Mouse (Mus musculus): Measurements from ENCODE around the gene Klhdc1. TPM values are rescaled to one million over a fixed set of nuclear protein-coding genes. Genes with fewer than 3 reads are reported as not detected.
A peak's percentile ranks its signal among the peaks of the same experiment; 100 is the strongest.

The Klhdc1 gene
- 1.2 and 1.4 TPM in 2 replicates for polyA plus RNA-seq (2012; rRNA removed)

GRCm38 (mm10) chr12:69240876-69241275 lies at the start of gene Klhdc1:
Gene Klhdc1, plus strand, starts transcription at chr12:69241176.
- no peak within 1 kb of the TSS for H3K27ac ChIP-seq (ENCODE audit: control insufficient read depth, insufficient read depth, low read length)
- DNase-seq = no peak
- H3K27me3 ChIP-seq (ENCODE audit: control insufficient read depth, insufficient read depth, low read length) = no peaks in the 10 kb centered on the region
- TF ChIP-seq POLR2A (IDR thresholded peaks at IDR 0.05; ENCODE audit: control insufficient read depth, extremely low read depth, insufficient read depth, low read length, poor library complexity) (no peak), CTCF (IDR thresholded peaks at IDR 0.05; ENCODE audit: borderline replicate concordance, control insufficient read depth, extremely low read depth, insufficient read depth, low read length, poor library complexity) (no peak)
- H3K4me3 ChIP-seq (ENCODE audit: control insufficient read depth, insufficient read depth, low read length) = peak within 1 kb of the TSS; percentile 74
- no peaks in the 10 kb centered on the region for H3K4me1 ChIP-seq (replicated peaks; ENCODE audit: control insufficient read depth, insufficient read depth, low read length)
- 63% methylated on average over 6 of the region's 6 CpGs for WGBS
- no peaks in the 10 kb centered on the region for H3K36me3 ChIP-seq (ENCODE audit: control insufficient read depth, insufficient read depth, low read length)

GRCm38 (mm10) chr12:69191396-69191795 lies 49.6 kb upstream of the Klhdc1 start:
- peaks cover 15% of the 10 kb centered on the region; the same call in 1 of the 2 replicates for H3K36me3 ChIP-seq (ENCODE audit: control insufficient read depth, insufficient read depth, low read length)
- no peaks in the 10 kb centered on the region for H3K27me3 ChIP-seq (ENCODE audit: control insufficient read depth, insufficient read depth, low read length)
- H3K4me1 ChIP-seq (replicated peaks; ENCODE audit: control insufficient read depth, insufficient read depth, low read length) = no peaks in the 10 kb centered on the region; the same call in 1 of the 2 replicates
- DNase-seq = no peak
- no peak overlapping the region for H3K27ac ChIP-seq (ENCODE audit: control insufficient read depth, insufficient read depth, low read length)
- 91% methylated on average over 5 of the region's 5 CpGs for WGBS
- no peak overlapping the region for H3K4me3 ChIP-seq (ENCODE audit: control insufficient read depth, insufficient read depth, low read length)
- no peak for TF ChIP-seq CTCF (IDR thresholded peaks at IDR 0.05; ENCODE audit: borderline replicate concordance, control insufficient read depth, extremely low read depth, insufficient read depth, low read length, poor library complexity)
- no peak for TF ChIP-seq POLR2A (IDR thresholded peaks at IDR 0.05; ENCODE audit: control insufficient read depth, extremely low read depth, insufficient read depth, low read length, poor library complexity)

GRCm38 (mm10) chr12:69192637-69193036 lies 48.3 kb upstream of the Klhdc1 start:
- 99% methylated on average over 2 of the region's 2 CpGs for WGBS

GRCm38 (mm10) chr12:69196444-69197377 lies 44.3 kb upstream of the Klhdc1 start, which contains the start of gene Gm49383:
Gene Gm49383, minus strand, starts transcription at chr12:69197104.
- Histone ChIP-seq H3K4me1 (replicated peaks; ENCODE audit: control insufficient read depth, insufficient read depth, low read length) (peaks cover 3% of the 10 kb centered on the region; the same call in 1 of the 2 replicates), H3K27ac (ENCODE audit: control insufficient read depth, insufficient read depth, low read length) (peak within 1 kb of the TSS; percentile 6; the same call in 1 of the 2 replicates), H3K27me3 (ENCODE audit: control insufficient read depth, insufficient read depth, low read length) (no peaks in the 10 kb centered on the region), H3K36me3 (ENCODE audit: control insufficient read depth, insufficient read depth, low read length) (no peaks in the 10 kb centered on the region), H3K4me3 (ENCODE audit: control insufficient read depth, insufficient read depth, low read length) (peak within 1 kb of the TSS; percentile 99)
- WGBS = under 1% methylated on average over 75 of the region's 75 CpGs
- peak; percentile 60 for DNase-seq
- TF ChIP-seq POLR2A (IDR thresholded peaks at IDR 0.05; ENCODE audit: control insufficient read depth, extremely low read depth, insufficient read depth, low read length, poor library complexity) (peak; percentile 73; the same call in 1 of the 2 replicates), CTCF (IDR thresholded peaks at IDR 0.05; ENCODE audit: borderline replicate concordance, control insufficient read depth, extremely low read depth, insufficient read depth, low read length, poor library complexity) (no peak)

More at GRCm38 (mm10) chr12:69192637-69193036, 48.3 kb upstream of the Klhdc1 start:
- H3K4me1 ChIP-seq (replicated peaks; ENCODE audit: control insufficient read depth, insufficient read depth, low read length) = no peaks in the 10 kb centered on the region
- no peaks in the 10 kb centered on the region for H3K27me3 ChIP-seq (ENCODE audit: control insufficient read depth, insufficient read depth, low read length)
- no peak for TF ChIP-seq CTCF (IDR thresholded peaks at IDR 0.05; ENCODE audit: borderline replicate concordance, control insufficient read depth, extremely low read depth, insufficient read depth, low read length, poor library complexity)
- no peak overlapping the region for H3K27ac ChIP-seq (ENCODE audit: control insufficient read depth, insufficient read depth, low read length)
- DNase-seq = no peak
- H3K4me3 ChIP-seq (ENCODE audit: control insufficient read depth, insufficient read depth, low read length) = no peak overlapping the region
- H3K36me3 ChIP-seq (ENCODE audit: control insufficient read depth, insufficient read depth, low read length) = peaks cover 15% of the 10 kb centered on the region; the same call in 1 of the 2 replicates

GRCm38 (mm10) chr12:69197378-69198163 lies 43.4 kb upstream of the Klhdc1 start:
- H3K27me3 ChIP-seq (ENCODE audit: control insufficient read depth, insufficient read depth, low read length) = no peaks in the 10 kb centered on the region
- under 1% methylated on average over 94 of the region's 94 CpGs for WGBS
- peak overlapping the region; percentile 99 for H3K4me3 ChIP-seq (ENCODE audit: control insufficient read depth, insufficient read depth, low read length)
- peak; percentile 51 for DNase-seq
- H3K4me1 ChIP-seq (replicated peaks; ENCODE audit: control insufficient read depth, insufficient read depth, low read length) = peaks cover 3% of the 10 kb centered on the region; the same call in 1 of the 2 replicates
- no peaks in the 10 kb centered on the region for H3K36me3 ChIP-seq (ENCODE audit: control insufficient read depth, insufficient read depth, low read length)
- H3K27ac ChIP-seq (ENCODE audit: control insufficient read depth, insufficient read depth, low read length) = peak overlapping the region; percentile 6; the same call in 1 of the 2 replicates
- no peak for TF ChIP-seq CTCF (IDR thresholded peaks at IDR 0.05; ENCODE audit: borderline replicate concordance, control insufficient read depth, extremely low read depth, insufficient read depth, low read length, poor library complexity)
- no peak for TF ChIP-seq POLR2A (IDR thresholded peaks at IDR 0.05; ENCODE audit: control insufficient read depth, extremely low read depth, insufficient read depth, low read length, poor library complexity)

GRCm38 (mm10) chr12:69198164-69198535 lies 42.8 kb upstream of the Klhdc1 start, which contains the start of gene Dnaaf2:
Gene Dnaaf2, minus strand, starts transcription at chr12:69198429.
- WGBS = 3% methylated on average over 18 of the region's 18 CpGs

More at GRCm38 (mm10) chr12:69198164-69198535, 42.8 kb upstream of the Klhdc1 start, which contains the start of gene Dnaaf2:
- Histone ChIP-seq H3K4me3 (ENCODE audit: control insufficient read depth, insufficient read depth, low read length) (peak within 1 kb of the TSS; percentile 99), H3K27me3 (ENCODE audit: control insufficient read depth, insufficient read depth, low read length) (no peaks in the 10 kb centered on the region), H3K4me1 (replicated peaks; ENCODE audit: control insufficient read depth, insufficient read depth, low read length) (peaks cover 3% of the 10 kb centered on the region; the same call in 1 of the 2 replicates), H3K27ac (ENCODE audit: control insufficient read depth, insufficient read depth, low read length) (peak within 1 kb of the TSS; percentile 6; the same call in 1 of the 2 replicates), H3K36me3 (ENCODE audit: control insufficient read depth, insufficient read depth, low read length) (no peaks in the 10 kb centered on the region)
- no peak for DNase-seq
- no peak for TF ChIP-seq CTCF (IDR thresholded peaks at IDR 0.05; ENCODE audit: borderline replicate concordance, control insufficient read depth, extremely low read depth, insufficient read depth, low read length, poor library complexity)
- TF ChIP-seq POLR2A (IDR thresholded peaks at IDR 0.05; ENCODE audit: control insufficient read depth, extremely low read depth, insufficient read depth, low read length, poor library complexity) = no peak

Data from thymus, adult 2 months (tissue).